Mouse (Mus musculus) spleen, embryonic (tissue): ENCODE data around the gene Cideb.

Experiments used
- CTCF ChIA-PET: fragments of 350-600 bp; sonication (Branson Sonifier 250); formaldehyde crosslinking; loops from one replicate; lab custom pipeline; 2022; lab: Charles Lee

The Cideb gene

DNA sequence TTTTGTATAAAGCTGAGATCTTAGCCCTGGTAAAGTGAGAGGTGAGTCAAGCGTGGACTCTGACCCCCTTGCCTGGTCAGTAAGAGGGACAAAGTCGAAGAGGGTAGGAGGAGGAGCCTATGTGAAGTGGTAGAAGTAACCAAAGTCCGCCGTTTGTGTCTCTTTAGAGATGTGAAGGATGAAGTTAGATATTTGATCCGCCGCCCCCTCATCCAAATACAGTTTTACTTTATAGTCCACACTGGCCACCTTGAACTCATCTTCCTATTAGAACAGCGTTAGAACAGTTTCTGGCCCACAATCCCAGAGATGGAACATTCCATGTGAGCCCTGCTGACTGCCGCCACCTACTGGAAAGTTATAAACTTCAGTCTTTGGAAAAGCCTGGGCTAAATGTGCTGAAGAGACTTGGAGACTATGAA lies at the start of gene Cideb:
TSS of gene Cideb (minus strand) at position 96 of the 422 bp plus-strand sequence.
- CTCF ChIA-PET: no interaction called here

DNA sequence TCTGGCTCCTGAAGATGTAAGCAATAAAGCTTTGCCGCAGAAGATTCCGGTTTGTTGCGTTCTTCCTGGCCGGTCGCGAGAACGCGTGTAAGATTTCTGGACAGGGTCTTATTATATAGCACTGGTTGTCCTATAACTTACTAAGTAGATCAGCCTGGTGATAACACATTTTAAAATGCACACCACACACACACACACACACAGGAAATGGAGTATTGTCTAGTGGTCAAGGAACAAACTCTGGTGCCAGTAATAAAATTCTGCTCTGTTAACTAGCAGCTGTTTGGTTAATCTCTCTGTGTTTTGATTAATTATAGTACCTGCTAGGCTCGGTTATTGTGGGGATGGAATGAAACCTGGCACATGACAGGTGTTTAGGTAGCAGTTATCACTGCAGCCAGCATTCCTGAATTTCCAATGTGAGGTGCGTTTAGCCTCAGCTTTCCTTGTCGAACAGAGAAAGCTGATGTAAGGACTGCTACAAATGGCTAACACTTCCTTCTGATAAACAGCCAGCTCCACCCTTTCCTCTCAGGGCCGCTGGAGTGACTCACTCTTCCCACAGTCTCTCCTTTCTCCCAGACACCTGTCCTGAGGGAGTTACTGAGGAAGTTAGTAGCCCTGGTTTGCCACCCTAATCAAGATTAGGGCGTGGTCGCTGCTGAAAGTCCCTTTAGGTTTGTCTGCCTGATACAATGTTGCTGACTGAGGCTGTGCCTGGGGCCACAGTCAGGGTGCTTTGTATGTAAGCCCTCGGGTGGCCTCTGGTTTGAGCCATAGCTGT lies 37.3 kb upstream of the Cideb start:
- CTCF ChIA-PET: no interaction called here

DNA sequence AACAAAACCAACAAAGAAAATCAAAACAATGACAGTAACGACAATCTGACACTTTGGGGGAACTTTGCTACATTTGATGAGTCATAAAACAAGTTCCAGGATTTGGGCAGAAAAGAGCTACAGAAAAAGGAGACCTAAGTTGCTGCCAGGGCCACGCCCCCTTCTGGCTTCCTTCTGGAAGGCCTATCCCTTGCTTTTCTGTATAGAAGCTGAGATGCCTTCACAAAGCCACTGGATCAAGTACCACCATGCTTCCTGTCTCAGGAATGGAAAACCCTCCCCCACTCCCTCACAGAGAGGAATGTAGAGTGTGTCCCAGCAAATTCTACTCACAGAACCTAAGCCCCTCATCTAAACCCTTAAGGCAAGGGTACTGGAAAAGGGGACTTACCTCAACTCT lies 35.7 kb upstream of the Cideb start:
- CTCF ChIA-PET: interaction anchor here (1.3 kb wide), 1 partner anchor 13 kb away, joined by 3 read pairs; no protein-coding TSS in a partner anchor

DNA sequence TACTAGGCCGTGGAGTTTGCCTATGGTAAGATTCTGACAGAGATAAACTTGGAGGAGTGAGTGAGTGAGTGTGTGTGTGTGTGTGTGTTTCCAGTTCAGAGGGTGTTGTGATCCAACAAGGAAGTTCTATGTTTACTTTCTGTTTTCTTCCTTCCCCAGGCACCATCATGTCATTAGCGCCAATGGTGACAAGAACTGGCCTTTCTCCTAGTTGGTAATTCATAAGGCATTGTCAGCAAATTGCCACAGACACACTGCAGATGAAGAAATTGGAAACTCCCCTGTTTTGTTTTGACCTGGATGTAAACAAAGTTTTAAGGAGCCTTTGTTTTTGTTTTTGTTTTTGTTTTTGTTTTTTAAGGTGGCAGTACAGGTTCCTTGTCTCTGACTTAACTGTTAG lies 35.2 kb upstream of the Cideb start:
- CTCF ChIA-PET: interaction anchor here (1.3 kb wide), 1 partner anchor 12 kb away, joined by 3 read pairs; no protein-coding TSS in a partner anchor

DNA sequence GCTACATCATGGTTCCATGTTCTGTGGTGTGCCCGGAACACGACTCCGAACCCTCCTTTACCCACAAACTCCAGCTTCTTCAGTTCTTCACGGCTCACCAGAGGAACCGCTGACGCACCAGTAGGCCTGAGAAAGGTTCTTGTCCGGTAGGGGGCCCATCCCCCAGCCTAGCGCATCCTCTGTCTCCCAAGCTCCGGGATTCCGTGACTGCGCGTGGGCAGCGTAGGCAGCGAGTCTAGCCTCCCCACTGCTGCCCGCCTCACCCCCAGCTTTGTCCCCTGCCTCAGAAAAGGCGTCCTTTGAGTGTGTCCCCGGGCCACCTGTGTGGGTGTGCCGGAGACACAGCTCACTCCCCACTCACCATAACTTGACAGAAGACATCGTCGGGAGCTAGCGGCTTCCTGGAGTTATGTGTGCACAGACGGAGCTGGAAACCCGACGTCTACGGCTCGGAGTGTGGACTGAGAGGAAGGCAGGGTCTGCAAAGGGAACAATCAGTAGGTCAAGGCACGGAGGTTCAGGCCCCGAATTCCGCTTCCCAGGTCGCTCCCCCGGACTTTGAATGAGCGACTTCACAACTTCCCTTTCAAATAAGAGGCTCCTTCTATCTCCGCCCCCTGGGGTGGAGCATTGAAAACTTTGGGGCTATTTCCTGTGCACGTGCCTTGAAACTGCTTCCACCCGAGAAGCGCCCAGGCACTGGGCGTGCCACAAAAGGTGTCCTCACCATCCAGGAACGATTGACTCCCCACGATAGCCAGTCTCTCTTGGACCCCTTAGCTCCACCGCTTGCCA lies 30.2 kb upstream of the Cideb start, which contains the start of gene Ripk3:
TSS of gene Ripk3 (minus strand) at position 610 of the 795 bp plus-strand sequence.
- CTCF ChIA-PET: no interaction called here

DNA sequence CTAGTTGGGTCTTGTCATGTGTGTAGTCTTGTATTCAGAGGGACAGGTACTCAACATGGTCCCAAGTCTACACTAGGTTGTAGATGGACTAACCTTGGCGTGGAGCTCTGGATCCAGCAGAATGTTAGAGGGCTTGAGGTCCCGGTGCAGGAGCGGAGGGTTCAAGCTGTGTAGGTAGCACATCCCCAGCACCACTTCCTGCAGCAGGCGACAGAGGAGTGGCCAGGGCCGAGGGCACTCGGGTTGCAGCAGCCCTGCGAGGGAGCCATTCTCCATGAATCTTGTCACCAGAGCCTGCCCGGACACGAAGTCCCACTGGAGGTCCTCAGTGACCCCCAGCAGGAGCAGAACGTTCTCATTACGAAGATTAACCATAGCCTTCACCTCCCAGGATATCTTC lies 29.5 kb upstream of the Cideb start:
- CTCF ChIA-PET: no interaction called here

DNA sequence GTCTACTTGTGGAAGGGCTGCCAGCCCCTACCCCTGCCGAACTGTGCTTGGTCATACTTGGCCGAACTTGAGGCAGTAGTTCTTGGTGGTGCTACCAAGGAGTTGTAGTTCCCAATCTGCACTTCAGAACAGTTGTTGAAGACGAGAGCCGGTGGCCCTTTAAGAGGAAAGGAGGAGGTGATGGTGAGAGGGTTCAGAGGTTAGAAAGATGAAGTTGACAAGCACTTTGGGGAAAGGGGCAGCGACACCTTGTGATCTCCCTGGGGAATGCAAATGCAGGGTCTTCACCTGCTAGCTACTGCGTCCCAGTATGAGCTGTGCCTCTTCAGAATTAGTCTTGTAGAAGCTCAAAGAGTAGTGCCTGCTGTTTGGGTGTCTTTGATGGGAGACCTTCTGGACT lies 26.9 kb upstream of the Cideb start:
- CTCF ChIA-PET: no interaction called here

DNA sequence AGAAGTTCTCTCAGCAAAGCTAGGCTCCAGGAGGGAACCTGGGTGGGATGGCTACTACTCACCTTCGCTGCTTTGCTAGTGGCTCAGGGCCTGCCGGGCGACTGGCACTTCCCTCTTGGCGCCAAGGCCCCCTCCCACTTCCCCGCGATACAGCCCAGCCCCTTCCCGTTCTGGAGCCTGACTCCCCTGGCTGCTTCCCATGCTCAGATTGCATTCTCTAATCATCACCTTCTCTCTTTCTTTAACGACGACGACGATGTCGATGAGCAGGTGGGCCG lies 25.6 kb upstream of the Cideb start, which contains the start of gene Adcy4:
TSS of gene Adcy4 (minus strand) at position 138 of the 278 bp plus-strand sequence.
- CTCF ChIA-PET: no interaction called here

DNA sequence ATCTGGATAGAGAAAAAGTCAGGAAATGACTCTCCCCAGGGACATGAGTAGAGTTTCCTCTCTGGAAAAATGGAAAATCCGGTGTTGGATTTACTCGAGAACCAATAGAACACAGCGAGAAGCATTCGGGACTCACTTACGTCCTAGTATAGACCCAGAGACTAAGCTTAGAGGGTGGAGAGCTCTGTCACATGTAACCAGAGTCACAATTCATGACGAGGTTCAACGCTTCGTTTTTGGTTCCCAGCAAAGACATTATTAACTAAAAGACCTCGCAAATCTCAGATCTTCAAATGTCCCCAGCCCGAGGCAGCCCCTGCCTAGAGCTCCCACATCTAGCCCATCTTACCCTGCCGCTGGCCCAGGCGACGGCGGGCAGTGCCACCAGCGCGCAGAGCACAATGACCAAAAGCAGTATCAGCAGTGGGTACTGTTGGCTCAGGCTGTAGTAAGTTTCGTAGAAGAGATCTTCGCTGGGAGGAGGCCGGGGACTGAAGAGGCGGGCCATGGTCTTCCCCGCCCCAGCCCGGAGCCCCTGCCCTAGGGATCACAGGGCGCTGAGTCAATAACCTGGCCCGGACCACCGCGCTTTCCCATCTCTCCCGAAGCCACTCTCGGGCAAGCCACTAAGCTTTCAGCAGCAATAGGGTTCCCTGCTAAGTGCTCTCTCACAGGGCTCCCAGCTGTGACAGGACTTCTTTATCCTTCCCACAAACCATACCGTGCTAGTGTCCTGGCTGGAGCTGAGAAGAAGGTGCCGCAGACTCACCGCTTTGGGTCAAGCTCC lies 25.1 kb upstream of the Cideb start:
- CTCF ChIA-PET: no interaction called here

DNA sequence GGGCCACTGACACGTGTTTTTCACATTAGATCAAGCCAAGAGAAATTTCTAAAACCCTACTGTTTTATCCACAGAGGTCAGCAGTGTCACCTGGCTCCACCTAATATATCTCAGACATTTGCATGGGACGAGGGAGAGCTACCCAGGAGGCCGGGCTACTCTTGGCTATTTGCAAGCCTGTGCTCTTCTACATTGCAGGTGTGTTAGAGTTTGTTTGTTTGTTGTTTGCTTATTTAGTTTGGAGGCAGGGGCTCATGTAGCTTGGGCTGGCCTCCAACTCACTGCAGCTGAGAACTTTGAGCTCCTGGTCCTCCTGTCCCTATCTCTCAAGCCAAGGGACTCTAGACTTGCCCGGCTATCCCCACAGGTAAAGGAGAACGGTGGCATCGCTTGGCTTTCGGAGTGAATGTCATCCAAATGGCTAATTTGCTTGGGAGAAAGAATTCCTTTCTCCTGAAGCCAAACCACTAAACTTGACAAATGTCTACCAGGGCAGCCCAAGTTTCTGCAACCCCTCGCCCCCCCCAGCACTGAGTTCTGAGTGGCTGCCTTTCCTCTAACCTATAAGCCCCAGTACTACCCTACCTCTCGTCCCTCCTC lies 24.2 kb upstream of the Cideb start:
- CTCF ChIA-PET: no interaction called here

DNA sequence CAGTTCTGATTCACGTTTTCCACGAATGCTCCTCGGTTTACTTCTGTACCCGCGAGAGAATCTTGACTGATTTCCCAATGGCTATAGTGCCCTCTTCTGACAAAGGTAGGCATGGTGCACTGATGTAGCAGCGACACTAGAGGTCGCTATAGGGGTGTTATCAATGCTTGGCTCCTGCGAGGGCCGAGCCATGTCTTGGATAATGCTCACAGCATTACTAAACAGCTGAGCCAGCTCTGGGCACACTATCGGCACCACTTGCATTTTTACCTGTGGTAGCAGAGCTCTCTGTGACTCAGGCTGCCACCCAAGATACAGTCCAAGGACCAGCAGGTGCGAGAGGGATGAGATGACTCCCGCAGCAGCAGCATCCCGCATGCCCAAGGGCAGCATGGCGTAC lies 23.1 kb upstream of the Cideb start:
- CTCF ChIA-PET: interaction anchor here (0.9 kb wide), 1 partner anchor 13 kb away, joined by 3 read pairs; no protein-coding TSS in a partner anchor

DNA sequence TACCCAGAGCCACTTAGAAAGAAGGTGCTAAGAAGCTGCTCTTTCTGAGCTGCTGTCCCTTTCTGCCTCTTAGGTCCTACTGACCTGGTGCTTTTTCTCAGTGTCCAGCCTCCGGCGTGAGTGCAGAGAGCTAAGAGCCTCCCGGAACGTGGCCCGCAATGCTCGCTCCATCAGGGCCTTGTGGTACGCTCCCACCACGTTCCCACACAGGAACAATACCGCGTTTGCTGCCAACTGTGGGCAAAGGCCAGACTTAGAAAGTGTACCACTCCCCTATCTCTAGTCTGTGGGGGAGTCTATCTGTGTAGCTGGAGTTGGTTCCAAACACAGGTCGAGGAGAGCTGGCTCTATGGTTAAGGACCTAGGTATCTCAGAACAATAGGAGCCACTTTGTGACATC lies 22.5 kb upstream of the Cideb start:
- CTCF ChIA-PET: interaction anchor here (0.5 to 0.9 kb wide), 2 partner anchors 13 to 163 kb away, joined by 3 to 12 read pairs; partner anchors contain the start of gene Rec8

DNA sequence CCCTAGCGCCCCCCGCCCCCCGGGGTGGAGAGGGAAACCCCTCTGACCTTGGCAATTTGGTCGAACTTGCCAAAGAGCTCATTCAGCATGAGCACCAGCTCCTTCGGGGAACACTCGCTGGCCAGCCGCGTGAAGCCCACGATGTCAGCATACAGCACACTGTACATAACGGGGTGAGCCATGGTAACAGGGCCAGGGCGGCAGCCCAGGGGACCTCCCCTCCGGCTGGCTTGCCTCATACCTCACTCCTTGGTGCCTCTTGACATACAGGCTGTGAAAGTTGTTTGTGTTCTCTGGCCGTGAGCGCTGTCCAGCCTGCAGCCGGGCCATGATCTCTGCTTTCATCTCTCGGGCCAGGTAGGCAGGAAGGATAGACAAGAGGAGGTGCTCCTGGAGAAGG lies 21.4 kb upstream of the Cideb start:
- CTCF ChIA-PET: no interaction called here

DNA sequence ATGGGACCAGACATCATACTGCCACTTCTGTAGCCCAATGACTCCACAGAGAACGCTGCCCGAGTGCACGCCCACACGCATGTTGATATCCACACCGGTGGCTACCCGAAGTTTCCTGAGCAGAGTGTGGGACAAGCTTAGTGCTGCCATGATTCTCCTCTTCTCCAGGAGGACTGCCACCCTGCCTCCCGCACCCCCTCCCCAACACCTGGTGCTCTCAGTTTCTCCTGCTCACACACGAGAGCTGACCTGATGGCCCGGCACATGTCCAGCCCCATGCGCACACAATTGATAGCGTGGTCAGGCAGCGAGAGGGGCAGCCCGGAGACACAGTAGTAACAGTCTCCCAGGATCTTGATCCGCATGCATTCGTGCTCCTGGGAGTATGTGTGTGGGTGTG lies 20.4 kb upstream of the Cideb start:
- CTCF ChIA-PET: no interaction called here

DNA sequence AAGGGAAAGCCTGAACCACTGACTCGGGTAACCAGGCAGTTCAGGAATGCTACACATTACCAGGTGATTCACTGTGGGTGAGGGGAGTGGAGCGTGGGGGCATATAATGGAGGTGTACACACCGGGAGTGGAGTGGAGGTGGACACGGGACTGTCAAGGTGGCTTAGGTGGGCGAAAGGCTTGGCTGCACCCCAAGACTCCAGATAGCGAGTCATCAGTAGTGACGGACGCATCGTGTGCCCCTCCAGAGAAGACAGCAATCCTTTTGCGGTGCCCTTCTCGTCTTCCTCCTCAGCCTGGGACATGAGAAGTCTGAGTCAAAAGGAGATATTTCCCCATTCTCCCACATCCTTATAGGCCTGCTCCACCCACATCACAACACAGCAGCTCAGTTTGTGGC lies 19.5 kb upstream of the Cideb start:
- CTCF ChIA-PET: no interaction called here

DNA sequence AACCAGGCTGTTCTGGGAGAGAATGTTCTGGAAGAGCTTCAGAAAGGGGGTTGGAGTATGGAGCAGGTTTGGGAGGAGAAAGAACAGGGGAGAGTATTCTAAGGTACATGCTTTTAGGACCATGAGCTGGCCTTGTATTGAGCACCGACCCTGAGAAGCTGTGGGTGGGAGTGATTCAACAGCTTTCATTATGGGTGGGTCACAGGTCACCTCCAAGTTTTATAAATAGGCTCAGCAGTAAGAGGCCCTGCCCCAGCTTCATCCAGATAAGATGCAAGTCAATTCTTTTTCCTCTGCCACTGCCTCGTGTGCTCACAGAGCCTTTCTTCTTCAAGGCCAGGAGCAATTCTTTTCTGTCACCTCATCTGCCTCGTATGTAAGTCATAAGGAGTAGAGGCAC lies 18.9 kb upstream of the Cideb start:
- CTCF ChIA-PET: no interaction called here

DNA sequence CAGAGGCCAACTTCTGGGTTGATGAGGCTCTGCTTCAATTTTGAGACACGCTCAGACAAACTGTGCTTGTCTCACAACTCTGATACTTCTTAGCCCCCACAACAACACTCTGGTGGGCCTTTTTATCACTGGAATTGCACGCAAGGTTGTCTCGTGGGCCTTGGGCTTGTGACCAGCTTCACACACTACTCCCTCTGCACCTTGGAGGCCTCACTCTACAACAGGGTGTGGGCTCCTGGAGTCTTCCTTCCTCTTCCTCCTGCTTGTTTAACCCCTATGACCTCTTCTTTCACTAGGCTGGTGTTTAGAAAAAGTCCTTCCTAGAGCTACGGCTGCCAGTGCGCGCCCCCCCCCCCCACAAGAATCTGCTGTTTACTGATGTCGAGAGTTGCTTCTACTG lies 18.5 kb upstream of the Cideb start:
- CTCF ChIA-PET: no interaction called here

DNA sequence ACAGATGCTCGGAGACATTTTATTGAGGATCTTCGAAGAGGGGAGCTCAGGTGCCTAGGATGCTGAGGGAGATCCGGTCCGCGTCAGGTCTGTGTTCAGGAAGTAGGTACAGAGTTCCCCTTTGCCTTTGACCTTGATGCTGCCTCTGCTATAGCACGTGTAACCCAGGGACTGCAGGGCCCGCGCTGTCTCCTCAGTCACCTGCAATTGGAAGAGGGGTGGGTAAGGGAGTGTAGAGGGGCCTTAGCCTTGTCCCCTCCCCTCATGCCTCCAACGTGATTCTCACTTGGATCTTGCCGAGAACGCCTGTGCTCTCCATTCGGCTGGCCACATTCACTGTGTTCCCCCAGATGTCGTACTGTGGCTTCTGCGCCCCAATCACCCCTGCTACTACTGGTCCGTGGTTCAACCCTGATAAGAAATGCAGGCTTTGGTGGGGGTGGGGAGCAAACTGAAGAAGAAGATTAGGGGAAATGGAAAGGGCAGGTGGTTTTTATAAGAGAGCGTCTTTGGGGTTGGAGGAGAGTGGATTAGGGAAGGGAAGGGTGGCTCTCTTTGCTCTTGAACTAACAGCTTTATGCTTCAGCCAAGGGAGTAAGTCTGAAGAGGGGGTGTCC lies 10.9 kb upstream of the Cideb start:
- CTCF ChIA-PET: no interaction called here

DNA sequence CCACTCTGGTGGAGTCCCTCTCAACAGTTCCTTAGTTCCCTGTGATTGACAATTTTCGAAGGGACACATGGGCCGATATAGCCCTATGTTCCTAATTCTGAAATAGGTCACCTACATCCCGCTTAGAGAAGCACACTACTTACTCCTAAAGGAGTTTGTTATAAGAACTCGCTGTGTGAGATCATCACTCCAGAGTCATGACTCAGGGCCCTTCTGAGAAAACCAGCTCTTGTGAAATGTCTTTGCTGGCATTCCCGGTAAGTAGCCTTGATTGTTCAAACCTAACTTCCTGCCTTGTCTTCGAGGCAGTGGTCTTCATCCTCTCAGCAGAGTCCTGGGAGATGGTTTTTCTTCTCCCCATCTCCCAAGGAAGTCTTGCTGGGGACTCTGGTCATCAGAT lies 10.3 kb upstream of the Cideb start:
- CTCF ChIA-PET: interaction anchor here (0.6 kb wide), 1 partner anchor 122 kb away, joined by 3 read pairs; no protein-coding TSS in a partner anchor

DNA sequence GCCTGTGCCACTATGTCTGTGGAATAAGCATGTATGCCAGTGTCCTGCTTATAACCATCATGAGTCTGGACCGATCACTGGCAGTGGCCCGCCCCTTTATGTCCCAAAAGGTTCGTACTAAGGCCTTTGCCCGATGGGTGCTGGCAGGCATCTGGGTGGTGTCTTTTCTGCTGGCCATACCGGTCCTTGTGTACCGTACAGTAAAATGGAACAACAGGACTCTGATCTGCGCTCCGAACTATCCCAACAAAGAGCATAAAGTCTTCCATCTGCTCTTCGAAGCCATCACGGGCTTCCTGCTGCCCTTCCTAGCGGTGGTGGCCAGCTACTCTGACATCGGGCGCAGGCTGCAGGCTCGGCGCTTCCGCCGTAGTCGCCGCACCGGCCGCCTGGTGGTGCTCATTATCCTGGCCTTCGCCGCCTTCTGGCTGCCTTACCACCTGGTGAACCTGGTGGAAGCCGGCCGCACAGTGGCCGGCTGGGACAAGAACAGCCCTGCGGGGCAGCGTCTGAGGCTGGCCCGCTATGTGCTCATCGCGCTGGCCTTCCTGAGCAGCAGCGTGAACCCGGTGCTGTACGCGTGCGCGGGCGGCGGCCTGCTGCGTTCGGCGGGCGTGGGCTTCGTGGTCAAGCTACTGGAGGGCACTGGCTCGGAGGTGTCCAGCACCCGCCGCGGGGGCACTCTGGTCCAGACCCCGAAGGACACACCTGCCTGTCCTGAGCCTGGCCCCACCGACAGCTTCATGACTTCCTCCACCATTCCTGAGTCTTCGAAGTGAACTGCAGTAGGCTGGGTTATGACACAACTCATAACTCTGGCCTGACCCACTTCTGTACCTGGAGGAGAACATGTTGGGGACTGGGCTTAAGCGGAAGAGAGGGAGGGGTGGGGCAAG lies 9.5 kb upstream of the Cideb start:
- CTCF ChIA-PET: interaction anchor here (0.6 kb wide), 1 partner anchor 122 kb away, joined by 3 read pairs; no protein-coding TSS in a partner anchor
